Mouse (Mus musculus) monocyte, adult 59 days (primary cell): ENCODE measurements around the gene Rpl9. TPM values are rescaled to one million over a fixed set of nuclear protein-coding genes. Genes with fewer than 3 reads are reported as not detected.

Source experiments
- total RNA-seq, 2 experiments: library from RNA; stranded (reverse); gene quantifications; one replicate each; pipeline ENCODE4 v1.2.4; 2023

The Rpl9 gene
- total RNA-seq: 1,000 to 10,000 TPM; 1,271 to 1,330 TPM

DNA sequence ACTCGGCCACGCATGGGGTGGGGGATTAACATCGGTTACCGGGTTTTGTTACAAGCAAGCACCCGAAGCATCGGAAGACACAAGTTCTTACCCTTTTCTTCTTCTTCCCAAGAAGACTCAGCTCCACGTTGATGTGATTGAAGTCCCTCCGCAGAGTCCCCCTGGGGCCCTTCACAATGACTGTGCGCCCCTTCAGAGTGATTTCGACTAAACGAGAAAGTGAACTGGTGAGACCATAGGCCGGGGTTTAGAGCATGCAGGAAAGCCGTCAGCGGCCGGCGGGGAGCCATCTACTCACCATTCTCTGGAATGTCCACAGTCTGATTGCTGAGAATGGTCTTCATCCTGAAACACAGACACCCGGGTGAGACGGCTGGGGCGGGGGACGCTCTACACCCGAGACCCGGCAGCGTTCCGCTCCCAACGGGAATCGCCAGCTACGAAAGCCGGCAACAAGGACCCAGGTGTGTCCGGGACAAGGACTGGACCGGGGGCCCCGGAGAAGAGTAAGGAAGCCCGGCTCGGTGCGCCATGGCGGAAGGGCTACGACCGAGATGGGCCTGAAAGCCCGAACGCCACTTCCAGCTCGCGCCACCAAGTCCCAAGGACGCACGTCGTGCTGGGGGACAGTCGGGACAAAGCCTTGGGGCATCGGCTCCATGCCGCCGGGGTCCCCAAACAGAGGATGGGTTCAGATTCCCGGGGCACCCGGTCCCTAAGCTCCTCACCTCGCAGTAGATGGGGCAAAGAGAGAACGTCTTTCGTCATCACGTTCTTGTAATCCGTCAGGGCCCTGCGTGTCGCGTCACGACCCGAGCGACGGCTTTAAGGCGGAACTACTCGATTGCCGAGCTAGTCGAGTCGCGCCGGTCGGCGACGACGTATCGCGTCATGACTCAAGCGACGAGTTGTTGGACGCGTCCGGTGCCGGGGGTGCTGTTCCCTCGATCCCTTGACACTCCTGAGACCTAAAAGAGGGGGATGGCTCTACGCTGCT lies at the start of gene Rpl9, which contains the start of gene Lias:
Rpl9 (minus strand) TSS at position 797 of the 997 bp plus-strand sequence.
Lias (plus strand) TSS at position 850 of the 997 bp plus-strand sequence.

GRCm38 (mm10) chr5:65435806-65436561 lies 44.7 kb upstream of the Rpl9 start, which contains the start of gene Ugdh:
Gene Ugdh (minus strand): TSS chr5:65435949.

DNA sequence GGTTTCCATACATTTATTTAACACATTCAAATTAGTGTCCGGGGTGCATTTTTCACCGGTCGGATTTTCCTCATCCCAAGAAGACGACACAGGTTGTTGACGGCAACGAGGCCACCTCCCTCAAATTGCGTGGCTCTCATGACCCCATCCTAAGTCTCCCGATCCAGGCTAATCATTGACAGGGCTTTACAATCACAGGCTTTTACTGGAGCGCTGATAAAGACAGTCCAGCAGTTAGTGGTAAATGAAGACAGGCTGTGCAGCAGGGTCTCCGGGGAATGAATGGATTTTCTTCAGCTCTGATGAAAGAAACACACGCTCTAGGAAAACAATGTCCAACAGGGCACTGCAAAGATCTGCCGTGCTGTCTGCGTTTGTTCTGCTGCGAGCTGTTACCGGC lies 43.1 kb downstream of the Rpl9 start, which contains the start of gene Klb:
Klb (plus strand) TSS at position 147 of the 400 bp plus-strand sequence.

Other genes with a start within 250 kb of the Rpl9 start
- 1 to 10 TPM in 1 of 2 experiments, under 1 TPM in 1; 0.82 to 1.7 TPM for gene Wdr19, start 191.7 kb downstream of the Rpl9 start, total RNA-seq
- gene Rfc1, start 55.8 kb downstream of the Rpl9 start, total RNA-seq: 10 to 100 TPM; 40.9 to 48.6 TPM
- not detected for gene Klb, start 43.1 kb downstream of the Rpl9 start, total RNA-seq
- 10 to 100 TPM; 24.4 to 25.3 TPM for gene Lias, start 53 bp upstream of the Rpl9 start, total RNA-seq
- 10 to 100 TPM; 34.5 to 39.4 TPM for gene Ugdh, start 44.5 kb upstream of the Rpl9 start, total RNA-seq
- not detected for gene Gm43552, start 101.4 kb upstream of the Rpl9 start, total RNA-seq
- 100 to 1,000 TPM; 102 to 104 TPM for gene Smim14, start 145.7 kb upstream of the Rpl9 start, total RNA-seq
- 10 to 100 TPM; 59.4 to 82.3 TPM for gene Ube2k, start 145.8 kb upstream of the Rpl9 start, total RNA-seq